Mouse (Mus musculus): ENCODE data around the gene Dcpp1. TPM values are rescaled to one million over a fixed set of nuclear protein-coding genes. Genes with fewer than 3 reads are reported as not detected.
A peak's percentile ranks its signal among the peaks of the same experiment; 100 is the strongest.

Gene Dcpp1
- polyA plus RNA-seq, 1 experiment from 2014 or later = not detected

DNA sequence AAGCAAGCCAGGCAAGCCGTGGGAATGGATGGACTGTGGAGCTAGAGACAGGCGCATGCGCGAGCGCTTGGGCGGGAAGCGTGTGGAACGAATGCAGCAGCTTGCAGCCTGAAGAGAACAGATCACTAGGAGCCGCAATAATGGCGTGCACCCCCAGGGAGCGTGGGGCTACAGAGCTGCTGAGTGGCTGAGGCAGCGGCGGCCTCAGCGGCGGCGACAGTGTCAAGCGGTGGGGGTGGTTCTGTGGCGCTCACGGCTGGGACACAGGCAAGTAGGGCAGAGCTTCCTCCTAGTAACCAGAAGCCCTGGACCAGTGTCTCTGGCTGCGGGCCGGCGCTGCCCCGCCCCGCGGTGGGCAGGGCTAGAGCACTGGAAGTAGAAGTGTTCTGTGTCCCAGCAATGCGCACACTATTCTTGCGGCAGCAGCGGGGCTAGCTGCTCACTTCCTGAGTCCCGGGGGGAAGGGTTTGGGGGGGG is 43.9 kb downstream of the Dcpp1 start:
- DNase-seq (ENCODE audit: low read depth, low spot score) (peak; percentile 37), ATAC-seq (peak; percentile 97)
- ChIA-PET CTCF (interaction anchor here (1.3 kb wide), 1 partner anchor 36 kb away, joined by 5 read pairs; no protein-coding TSS in a partner anchor), POLR2A (interaction anchor here (1.0 kb wide), 1 partner anchor 54 kb away, joined by 3 read pairs; no protein-coding TSS in a partner anchor)
- in situ Hi-C loops (cut with MboI; ENCODE audit: low pct_unique_long_range_greater_than_20kb) = no loop called here
- no peaks in the 10 kb centered on the region for H3K27me3 ChIP-seq
- no peak for TF ChIP-seq CTCF (IDR thresholded peaks at IDR 0.05)

DNA sequence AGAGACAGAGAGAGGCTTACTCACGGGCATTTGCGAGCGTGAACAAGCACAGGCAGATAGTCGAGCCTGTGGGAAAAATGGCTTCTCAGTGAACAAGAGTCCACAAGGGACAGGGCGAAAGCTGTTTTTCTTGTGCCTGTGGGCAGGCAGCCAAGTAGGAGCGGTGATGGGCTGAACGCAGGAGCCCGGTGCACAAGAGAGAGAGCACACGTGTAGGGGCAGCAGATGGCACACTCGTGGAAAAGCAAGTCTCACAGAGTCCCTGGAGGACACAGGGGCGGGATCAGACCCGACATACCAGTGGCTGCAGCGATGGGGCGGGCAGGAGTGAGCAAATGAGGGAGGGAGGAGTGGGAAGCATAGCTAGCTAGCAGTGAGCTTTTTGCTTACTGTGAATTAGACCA is 44.4 kb downstream of the Dcpp1 start:
- in situ Hi-C loops (cut with MboI; ENCODE audit: low pct_unique_long_range_greater_than_20kb) = no loop called here
- ATAC-seq = peak; percentile 63
- TF ChIP-seq CTCF (IDR thresholded peaks at IDR 0.05) = no peak
- peak; percentile 19 for DNase-seq (ENCODE audit: low read depth, low spot score)
- POLR2A ChIA-PET = interaction anchor here (1.0 kb wide), 1 partner anchor 55 kb away, joined by 3 read pairs; no protein-coding TSS in a partner anchor
- CTCF ChIA-PET = interaction anchor here (1.3 kb wide), 1 partner anchor 35 kb away, joined by 5 read pairs; no protein-coding TSS in a partner anchor
- no peaks in the 10 kb centered on the region for H3K27me3 ChIP-seq

DNA sequence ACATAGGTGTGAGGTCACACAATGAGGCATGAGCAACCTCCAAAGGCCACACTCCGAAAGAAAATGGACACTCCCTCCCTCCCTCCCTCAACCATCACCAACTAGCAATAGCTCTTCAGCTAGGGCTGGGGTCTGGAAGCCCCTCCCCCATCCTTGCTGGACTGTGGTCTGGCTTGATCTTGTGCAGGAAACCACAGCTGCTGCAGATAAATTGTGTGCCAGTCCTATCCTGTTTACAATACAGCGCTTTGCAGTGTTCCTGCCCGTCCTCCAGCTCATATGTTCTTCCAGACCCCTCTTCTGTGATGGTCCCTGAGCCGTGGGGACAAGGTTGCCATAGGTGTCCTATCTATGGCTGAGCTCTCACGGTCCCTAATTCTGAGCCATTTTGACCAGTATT is 50.5 kb downstream of the Dcpp1 start:
- ATAC-seq = no peak
- TF ChIP-seq CTCF (IDR thresholded peaks at IDR 0.05) = no peak
- DNase-seq (ENCODE audit: low read depth, low spot score) = no peak
- POLR2A ChIA-PET = no interaction called here
- in situ Hi-C loops (cut with MboI; ENCODE audit: low pct_unique_long_range_greater_than_20kb) = no loop called here
- no peaks in the 10 kb centered on the region for H3K27me3 ChIP-seq
- CTCF ChIA-PET = no interaction called here

Other genes with a start within 250 kb of the Dcpp1 start
- not detected for gene Mmp25, start 235.6 kb upstream of the Dcpp1 start, polyA plus RNA-seq (2021)
- gene Bicdl2, start 220.4 kb upstream of the Dcpp1 start, polyA plus RNA-seq (2021) = 0.22 TPM
- gene Hcfc1r1, start 207.3 kb upstream of the Dcpp1 start, polyA plus RNA-seq (2021) = 261 TPM
- gene Thoc6, start 207.0 kb upstream of the Dcpp1 start, polyA plus RNA-seq (2021) = 32.9 TPM
- 421 TPM for gene Tnfrsf12a, start 203.4 kb upstream of the Dcpp1 start, polyA plus RNA-seq (2021)
- gene Cldn6, start 201.6 kb upstream of the Dcpp1 start, polyA plus RNA-seq (2021) = not detected
- gene Cldn9, start 196.8 kb upstream of the Dcpp1 start, polyA plus RNA-seq (2021) = 0.05 TPM
- gene 1520401A03Rik, start 158.1 kb upstream of the Dcpp1 start, polyA plus RNA-seq (2021) = not detected
- gene Pkmyt1, start 154.5 kb upstream of the Dcpp1 start, polyA plus RNA-seq (2021) = 13.3 TPM
- gene Paqr4, start 140.0 kb upstream of the Dcpp1 start, polyA plus RNA-seq (2021) = 7.3 TPM
- not detected for gene Kremen2, start 135.0 kb upstream of the Dcpp1 start, polyA plus RNA-seq (2021)
- 96.0 TPM for gene Flywch1, start 109.3 kb upstream of the Dcpp1 start, polyA plus RNA-seq (2021)
- 7.9 TPM for gene Flywch2, start 94.8 kb upstream of the Dcpp1 start, polyA plus RNA-seq (2021)
- 314 TPM for gene Srrm2, start 90.3 kb upstream of the Dcpp1 start, polyA plus RNA-seq (2021)
- gene Elob, start 51.7 kb upstream of the Dcpp1 start, polyA plus RNA-seq (2021) = 610 TPM
- not detected for gene Prss33, start 44.8 kb upstream of the Dcpp1 start, polyA plus RNA-seq (2021)
- 0.45 TPM for gene Prss32, start 37.0 kb upstream of the Dcpp1 start, polyA plus RNA-seq (2021)
- gene Prss41, start 36.7 kb upstream of the Dcpp1 start, polyA plus RNA-seq (2021) = 0.35 TPM
- not detected for gene Prss21, start 12.8 kb upstream of the Dcpp1 start, polyA plus RNA-seq (2021)
- not detected for gene Dcpp2, start within 50 bp of the Dcpp1 start, polyA plus RNA-seq (2021)
- not detected for gene Dcpp3, start 36.6 kb downstream of the Dcpp1 start, polyA plus RNA-seq (2021)
- not detected for gene Sbp, start 60.8 kb downstream of the Dcpp1 start, polyA plus RNA-seq (2021)
- gene Sbpl, start 74.4 kb downstream of the Dcpp1 start, polyA plus RNA-seq (2021) = not detected
- 0.05 TPM for gene Prss30, start 99.7 kb downstream of the Dcpp1 start, polyA plus RNA-seq (2021)
- gene Prss22, start 117.2 kb downstream of the Dcpp1 start, polyA plus RNA-seq (2021) = 0.28 TPM
- 0.28 TPM for gene Prss27, start 157.3 kb downstream of the Dcpp1 start, polyA plus RNA-seq (2021)
- 57.8 TPM for gene Kctd5, start 192.6 kb downstream of the Dcpp1 start, polyA plus RNA-seq (2021)